Mouse (Mus musculus) G1E (cell line): ENCODE measurements around the gene Sapcd1.

Experiments
- CTCF ChIP-seq: IDR thresholded peaks from 2 replicates; pipeline ENCODE4 v1.5.1; 2012; ENCODE audit warnings: low read depth, low read length, inconsistent platforms, mixed read lengths
- POLR2AphosphoS5 ChIP-seq: IDR thresholded peaks from 2 replicates; pipeline ENCODE4 v1.6.1; 2012; ENCODE audit warnings: low read depth, low read length, inconsistent platforms; ENCODE audit not compliant: insufficient replicate concordance
- TAL1 ChIP-seq: conservative IDR thresholded peaks from 2 replicates; pipeline ENCODE4 v1.6.1; 2012; ENCODE audit warnings: low read depth, low read length, inconsistent platforms, mixed read lengths

DNA sequence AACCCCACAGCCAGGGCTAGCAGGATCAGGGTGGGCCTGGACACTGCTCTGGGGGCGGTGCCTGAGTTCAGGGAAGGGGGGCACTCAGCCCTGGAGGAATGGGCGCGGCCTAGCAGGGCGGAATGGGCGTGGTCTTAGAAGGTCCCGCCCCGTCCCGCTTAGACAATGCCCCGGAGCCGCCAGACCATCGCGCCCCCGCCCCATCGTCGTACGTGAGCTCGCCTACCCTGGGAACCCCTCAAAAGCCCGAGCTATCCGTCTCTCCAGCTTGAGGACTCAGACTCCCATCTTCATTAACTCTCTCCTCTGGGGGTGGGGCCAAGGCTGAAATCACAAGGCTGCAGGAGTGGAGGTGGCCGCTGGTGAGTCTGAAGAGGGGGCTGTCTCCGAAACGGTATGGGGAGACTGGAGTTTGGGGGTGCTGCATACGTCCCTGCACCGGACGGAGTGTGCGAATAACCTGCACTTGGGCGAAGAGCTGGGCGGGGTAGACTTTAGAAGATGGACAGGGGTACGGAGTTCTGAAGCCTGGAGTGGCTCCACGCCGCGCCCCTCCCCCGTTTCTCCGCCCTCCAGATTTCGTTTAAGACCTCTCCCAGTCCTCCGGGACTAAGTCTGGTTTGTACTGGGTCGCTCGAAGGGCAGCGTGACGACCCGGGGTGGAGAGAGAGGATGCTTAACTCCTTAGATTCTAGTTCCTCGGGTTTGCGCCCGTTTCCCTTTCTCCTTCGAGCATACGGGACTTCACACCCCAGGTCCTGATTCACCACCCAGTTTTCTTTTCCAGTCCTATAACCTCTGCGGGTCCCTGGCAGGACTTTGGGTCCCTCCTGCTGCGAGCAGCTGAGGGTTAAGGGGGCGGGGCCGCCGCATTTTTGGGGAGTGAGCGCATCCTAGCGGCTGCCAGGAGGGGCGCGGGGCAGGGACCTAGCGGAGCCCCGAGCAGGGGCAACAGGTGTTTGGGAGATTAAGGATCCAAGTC is 31.4 kb upstream of the Sapcd1 start, which contains the start of gene Ddah2:
- TF ChIP-seq CTCF (peak; percentile 17; the same call in 1 of the 2 replicates), TAL1 (no peak), POLR2AphosphoS5 (no peak; the same call in 1 of the 2 replicates)
